Mouse (Mus musculus) hindbrain, embryonic 14.5 days (tissue): ENCODE measurements around the gene Ppp4c. TPM values are rescaled to one million over a fixed set of nuclear protein-coding genes. Genes with fewer than 3 reads are reported as not detected.
"Not testable (repeated sequence)": the region's sequence is repeated elsewhere in the genome, so short reads cannot be mapped to it uniquely, and the experiment has no call there.

Experiments used
- ATAC-seq: fragments of 200-750 bp; cut with Nextera tagmentation; 2 replicates; pipeline ENCODE4 v1.8.0; 2017; ENCODE audit warnings: moderate number of reproducible peaks, mild to moderate bottlenecking, moderate TSS enrichment, moderate library complexity; ENCODE audit not compliant: low FRiP score
- DNase-seq: peaks from one replicate; pipeline ENCODE4 v3.0.0-alpha.2; 2015; ENCODE audit warnings: low spot score
- H3K27ac ChIP-seq: fragments of 300-500 bp; sonication (generic); 2 replicates; pipeline ENCODE4 v1.5.1; 2014; ENCODE audit warnings: mild to moderate bottlenecking, moderate library complexity
- H3K27me3 ChIP-seq: fragments of 300-500 bp; sonication (generic); 2 replicates; pipeline ENCODE4 v1.6.1; 2014; ENCODE audit warnings: mild to moderate bottlenecking, low read length, mixed read lengths; ENCODE audit not compliant: control insufficient read depth, insufficient read depth
- H3K36me3 ChIP-seq: fragments of 300-500 bp; sonication (generic); replicated peaks from 2 replicates; pipeline ENCODE4 v1.6.1; 2014; ENCODE audit not compliant: control insufficient read depth, insufficient read depth
- H3K4me1 ChIP-seq: fragments of 300-500 bp; sonication (generic); replicated peaks from 2 replicates; pipeline ENCODE4 v1.6.1; 2014; ENCODE audit warnings: antibody characterized with exemption, low read length, mixed read lengths; ENCODE audit not compliant: control insufficient read depth, insufficient read depth
- H3K4me2 ChIP-seq: fragments of 300-500 bp; sonication (generic); replicated peaks from 2 replicates; pipeline ENCODE4 v1.6.1; 2014; ENCODE audit warnings: mild to moderate bottlenecking, moderate library complexity
- H3K4me3 ChIP-seq: fragments of 300-500 bp; sonication (generic); replicated peaks from 2 replicates; pipeline ENCODE4 v1.5.1; 2014; ENCODE audit warnings: mild to moderate bottlenecking, low read length
- H3K9ac ChIP-seq: fragments of 300-500 bp; sonication (generic); 2 replicates; pipeline ENCODE4 v1.6.1; 2014
- H3K9me3 ChIP-seq: fragments of 300-500 bp; sonication (generic); 2 replicates; pipeline ENCODE4 v1.6.1; 2016; ENCODE audit warnings: low read length; ENCODE audit not compliant: control insufficient read depth
- WGBS: fragments of 180-500 bp; shearing (Covaris S2); extraction: QIAGEN DNeasy Blood & Tissue Kit; methylation state at CpG from one replicate; pipeline ENCODE4 v1.1.7; 2014; 5-methylcytosine and 5-hydroxymethylcytosine counted together
- polyA plus RNA-seq: library from polyadenylated mRNA; unstranded; fragments of >200 nt; fragmentation: Nextera tagmentation; extraction: Ambion mirVana; gene quantifications from 2 replicates; pipeline ENCODE4 v1.2.1, GENCODE M21; 2014

Gene Ppp4c
- polyA plus RNA-seq, 1 experiment from 2014 or later = 182 TPM

DNA sequence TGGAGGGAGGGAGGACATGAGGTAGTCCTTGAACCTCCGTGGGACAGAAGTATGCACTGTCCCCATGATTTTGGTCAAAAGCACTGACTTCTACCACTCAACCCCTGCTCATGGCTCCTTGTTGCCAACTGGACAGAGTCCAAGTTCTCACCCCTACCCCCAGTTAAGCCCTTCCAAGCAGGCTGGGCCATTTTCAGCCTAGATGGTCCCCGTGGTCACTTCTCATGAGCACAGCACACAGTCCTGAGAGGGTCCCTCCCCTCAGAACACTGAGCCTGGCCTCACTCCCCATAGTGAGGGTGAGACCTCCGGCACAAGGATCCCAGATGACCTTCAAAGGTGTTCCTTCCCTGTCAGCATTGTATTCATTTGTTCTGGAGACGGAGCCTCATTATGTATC is 3.2 kb downstream of the Ppp4c start:
- H3K27ac ChIP-seq = no peak overlapping the region
- peaks cover 19% of the 10 kb centered on the region for H3K4me1 ChIP-seq
- no peaks in the 10 kb centered on the region for H3K9me3 ChIP-seq
- DNase-seq (no peak), ATAC-seq (no peak)
- no peak overlapping the region for H3K9ac ChIP-seq
- H3K4me3 ChIP-seq = no peak overlapping the region
- peaks cover 64% of the 10 kb centered on the region for H3K36me3 ChIP-seq
- no peaks in the 10 kb centered on the region for H3K27me3 ChIP-seq
- WGBS = 90% methylated on average over 4 of the region's 4 CpGs
- no peak overlapping the region for H3K4me2 ChIP-seq

DNA sequence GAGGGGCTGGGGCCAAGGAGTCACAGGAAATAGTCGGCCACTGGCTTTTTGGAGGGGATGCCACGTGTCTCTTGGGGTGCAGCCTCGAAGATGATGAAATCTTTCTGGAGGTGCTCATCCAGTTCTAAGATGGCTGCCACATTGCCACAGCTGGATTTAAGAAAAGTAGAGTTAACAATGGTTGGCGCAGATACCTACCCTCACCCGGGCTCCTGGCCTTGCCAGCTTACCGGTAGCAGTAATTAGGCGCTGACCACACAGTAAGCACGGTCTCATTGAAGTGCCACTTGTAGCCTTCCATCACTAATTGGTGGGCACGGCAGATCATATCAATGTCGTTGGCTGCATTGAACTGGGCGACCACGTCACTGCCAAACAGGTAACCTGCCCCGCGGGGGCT is 6.2 kb downstream of the Ppp4c start:
- no peak for ATAC-seq
- Histone ChIP-seq H3K9ac (no peak overlapping the region), H3K27me3 (no peaks in the 10 kb centered on the region), H3K4me1 (peaks cover 11% of the 10 kb centered on the region), H3K9me3 (no peaks in the 10 kb centered on the region), H3K36me3 (peaks cover 68% of the 10 kb centered on the region), H3K4me2 (no peak overlapping the region), H3K27ac (no peak overlapping the region), H3K4me3 (no peak overlapping the region)
- WGBS = 93% methylated on average over 14 of the region's 14 CpGs
- DNase-seq = no peak

DNA sequence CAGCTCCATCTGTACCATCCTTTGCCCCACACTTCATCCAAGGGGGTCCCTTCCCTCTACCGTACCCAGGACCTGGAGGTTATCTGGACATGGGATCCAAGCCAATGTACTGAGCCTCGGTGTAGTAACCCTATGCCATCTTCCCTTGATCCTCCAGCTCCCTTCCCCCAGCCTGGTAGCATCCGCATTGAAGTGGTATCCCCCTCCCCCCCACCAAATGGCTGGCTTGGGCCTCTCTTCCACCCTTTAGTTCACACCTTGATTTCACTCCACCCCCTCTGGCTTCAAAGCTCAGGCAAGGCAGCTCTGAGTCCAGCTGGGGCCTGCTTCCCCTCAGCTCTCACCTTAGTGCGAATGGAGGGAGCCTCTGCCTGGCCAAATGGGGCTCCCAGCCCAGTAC is 7.2 kb downstream of the Ppp4c start:
- no peak for ATAC-seq
- Histone ChIP-seq H3K9ac (no peak overlapping the region), H3K4me3 (no peak overlapping the region), H3K4me1 (peaks cover 6% of the 10 kb centered on the region), H3K27me3 (no peaks in the 10 kb centered on the region), H3K36me3 (peaks cover 63% of the 10 kb centered on the region), H3K4me2 (no peak overlapping the region), H3K9me3 (no peaks in the 10 kb centered on the region), H3K27ac (no peak overlapping the region)
- no peak for DNase-seq
- 86% methylated on average over 4 of the region's 4 CpGs for WGBS

DNA sequence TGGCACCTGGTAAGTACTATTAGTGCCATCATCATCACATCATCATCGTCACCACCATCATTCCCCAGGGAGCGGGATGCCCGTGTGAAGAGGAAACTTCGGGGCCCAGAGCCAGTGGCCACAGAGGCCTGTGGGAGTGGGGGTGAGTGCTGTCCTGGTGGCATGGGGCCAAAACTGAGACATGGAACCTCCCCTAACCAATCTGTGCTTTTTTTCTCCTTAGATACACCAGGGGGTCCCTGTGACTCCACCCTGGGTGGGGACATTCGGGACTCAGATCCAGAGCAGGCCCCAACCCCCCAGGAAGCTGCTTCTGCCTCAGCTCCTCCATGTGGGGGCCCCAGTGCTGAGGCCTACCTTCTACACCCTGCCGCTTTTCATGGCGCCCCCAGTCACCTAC is 7.8 kb downstream of the Ppp4c start:
- H3K9ac ChIP-seq = no peak overlapping the region
- ATAC-seq = no peak
- no peak overlapping the region for H3K4me2 ChIP-seq
- WGBS = 90% methylated on average over 7 of the region's 7 CpGs
- H3K9me3 ChIP-seq = no peaks in the 10 kb centered on the region
- H3K4me3 ChIP-seq = no peak overlapping the region
- no peaks in the 10 kb centered on the region for H3K27me3 ChIP-seq
- H3K4me1 ChIP-seq = peaks cover 6% of the 10 kb centered on the region
- peaks cover 57% of the 10 kb centered on the region for H3K36me3 ChIP-seq
- H3K27ac ChIP-seq = no peak overlapping the region
- DNase-seq = no peak

DNA sequence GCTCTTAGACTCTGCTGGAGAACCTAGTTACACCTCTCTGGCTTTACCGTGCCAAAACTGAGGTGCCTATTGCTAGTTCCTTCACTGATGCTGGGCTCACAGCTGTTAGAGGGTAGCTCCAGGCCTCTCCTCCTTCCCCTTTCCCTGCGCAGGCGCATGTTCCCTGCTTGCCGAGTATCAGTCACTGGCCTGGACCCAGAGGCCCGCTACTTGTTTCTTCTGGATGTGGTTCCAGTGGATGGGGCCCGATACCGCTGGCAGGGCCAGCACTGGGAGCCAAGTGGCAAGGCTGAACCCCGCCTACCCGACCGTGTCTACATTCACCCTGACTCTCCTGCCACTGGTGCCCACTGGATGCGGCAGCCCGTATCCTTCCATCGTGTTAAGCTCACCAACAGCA is 9.6 kb downstream of the Ppp4c start:
- Histone ChIP-seq H3K4me1 (peaks cover 14% of the 10 kb centered on the region), H3K4me2 (peak overlapping the region; percentile 15; the same call in 1 of the 2 replicates), H3K9me3 (no peaks in the 10 kb centered on the region), H3K9ac (no peak overlapping the region), H3K27ac (no peak overlapping the region), H3K27me3 (no peaks in the 10 kb centered on the region), H3K4me3 (no peak overlapping the region), H3K36me3 (peaks cover 50% of the 10 kb centered on the region)
- ATAC-seq = no peak
- DNase-seq = no peak
- WGBS = 83% methylated on average over 13 of the region's 13 CpGs

DNA sequence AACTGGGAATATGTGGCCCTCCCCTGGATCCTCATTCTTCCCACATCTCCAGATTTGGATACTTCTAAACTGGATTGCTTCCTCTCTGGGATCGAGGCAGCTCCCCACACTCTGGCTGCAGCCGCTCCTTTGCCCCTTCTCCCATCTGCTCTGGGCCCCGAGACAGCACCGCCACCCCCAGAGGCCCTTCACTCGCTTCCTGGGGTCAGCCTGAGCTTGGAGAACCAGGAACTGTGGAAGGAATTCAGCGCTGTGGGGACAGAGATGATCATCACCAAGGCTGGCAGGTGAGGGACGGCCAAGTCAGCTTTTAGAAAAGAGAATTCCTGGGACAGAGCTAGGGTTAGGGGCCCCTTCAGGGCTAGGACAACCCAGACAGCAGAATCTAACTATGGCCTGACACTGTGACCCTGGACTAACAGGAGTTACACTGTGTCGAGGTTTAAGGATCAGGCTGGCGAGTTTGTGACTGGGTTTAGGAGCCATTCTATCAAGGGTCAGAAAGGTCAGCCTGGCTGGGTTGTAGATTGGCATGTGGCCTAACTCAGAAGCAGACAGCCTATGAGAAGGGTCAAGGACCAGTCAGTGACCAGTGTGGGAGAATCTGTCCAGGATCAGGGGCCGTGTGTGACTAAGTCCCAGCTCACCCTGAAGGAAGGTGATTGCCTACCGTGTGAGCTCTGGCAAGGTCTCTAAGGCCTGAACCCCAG is 10.5 kb downstream of the Ppp4c start:
- 39% methylated on average over 11 of the region's 11 CpGs for WGBS
- ATAC-seq (no peak), DNase-seq (no peak)
- Histone ChIP-seq H3K27ac (no peak overlapping the region), H3K4me1 (peaks cover 20% of the 10 kb centered on the region), H3K9me3 (no peaks in the 10 kb centered on the region), H3K4me3 (no peak overlapping the region), H3K9ac (peak overlapping the region; percentile 66; the same call in 1 of the 2 replicates), H3K36me3 (peaks cover 41% of the 10 kb centered on the region), H3K4me2 (peak overlapping the region; percentile 99; the same call in 1 of the 2 replicates), H3K27me3 (no peaks in the 10 kb centered on the region)

DNA sequence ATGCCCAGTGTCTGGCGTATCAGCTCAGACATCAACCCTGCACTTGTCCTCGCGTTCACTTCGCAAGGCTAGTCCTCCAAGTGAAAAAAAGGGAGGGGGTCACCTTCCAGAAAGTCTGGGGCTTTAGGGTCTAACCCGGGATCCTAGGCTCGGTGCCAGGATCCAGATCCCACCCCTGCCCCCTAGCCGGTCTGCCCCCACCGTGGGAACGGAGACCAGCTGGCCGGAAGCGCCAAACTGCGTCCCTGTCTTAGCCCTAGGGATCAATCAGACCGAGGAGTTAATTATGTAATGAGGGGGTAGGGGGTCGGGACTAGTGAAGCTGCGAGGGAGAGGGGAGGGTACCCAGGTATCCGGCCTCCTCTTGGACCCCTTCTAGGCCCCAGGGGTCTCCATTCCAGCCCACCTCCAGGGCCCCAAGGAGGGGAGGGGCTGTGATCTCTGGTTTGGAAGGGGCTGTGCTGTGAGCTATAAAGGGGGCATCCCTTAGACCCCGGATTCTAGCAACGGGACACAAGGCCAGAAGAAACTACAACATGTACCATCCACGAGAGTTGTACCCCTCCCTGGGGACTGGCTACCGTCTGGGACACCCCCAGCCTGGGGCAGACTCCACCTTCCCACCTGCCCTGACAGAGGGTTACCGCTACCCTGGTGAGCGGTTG is 11.2 kb downstream of the Ppp4c start, which contains the start of gene Tbx6:
Gene Tbx6 (plus strand): TSS at position 513 of the 665 bp plus-strand sequence.
- DNase-seq (no peak), ATAC-seq (peak; percentile 12; the same call in 1 of the 2 replicates)
- Histone ChIP-seq H3K9ac (peak within 1 kb of the TSS; percentile 66), H3K27ac (peak within 1 kb of the TSS; percentile 76), H3K27me3 (no peaks in the 10 kb centered on the region), H3K4me2 (peak within 1 kb of the TSS; percentile 99), H3K36me3 (peaks cover 34% of the 10 kb centered on the region), H3K4me1 (peaks cover 22% of the 10 kb centered on the region), H3K4me3 (peak within 1 kb of the TSS; percentile 40), H3K9me3 (no peaks in the 10 kb centered on the region)
- WGBS = 7% methylated on average over 22 of the region's 22 CpGs

DNA sequence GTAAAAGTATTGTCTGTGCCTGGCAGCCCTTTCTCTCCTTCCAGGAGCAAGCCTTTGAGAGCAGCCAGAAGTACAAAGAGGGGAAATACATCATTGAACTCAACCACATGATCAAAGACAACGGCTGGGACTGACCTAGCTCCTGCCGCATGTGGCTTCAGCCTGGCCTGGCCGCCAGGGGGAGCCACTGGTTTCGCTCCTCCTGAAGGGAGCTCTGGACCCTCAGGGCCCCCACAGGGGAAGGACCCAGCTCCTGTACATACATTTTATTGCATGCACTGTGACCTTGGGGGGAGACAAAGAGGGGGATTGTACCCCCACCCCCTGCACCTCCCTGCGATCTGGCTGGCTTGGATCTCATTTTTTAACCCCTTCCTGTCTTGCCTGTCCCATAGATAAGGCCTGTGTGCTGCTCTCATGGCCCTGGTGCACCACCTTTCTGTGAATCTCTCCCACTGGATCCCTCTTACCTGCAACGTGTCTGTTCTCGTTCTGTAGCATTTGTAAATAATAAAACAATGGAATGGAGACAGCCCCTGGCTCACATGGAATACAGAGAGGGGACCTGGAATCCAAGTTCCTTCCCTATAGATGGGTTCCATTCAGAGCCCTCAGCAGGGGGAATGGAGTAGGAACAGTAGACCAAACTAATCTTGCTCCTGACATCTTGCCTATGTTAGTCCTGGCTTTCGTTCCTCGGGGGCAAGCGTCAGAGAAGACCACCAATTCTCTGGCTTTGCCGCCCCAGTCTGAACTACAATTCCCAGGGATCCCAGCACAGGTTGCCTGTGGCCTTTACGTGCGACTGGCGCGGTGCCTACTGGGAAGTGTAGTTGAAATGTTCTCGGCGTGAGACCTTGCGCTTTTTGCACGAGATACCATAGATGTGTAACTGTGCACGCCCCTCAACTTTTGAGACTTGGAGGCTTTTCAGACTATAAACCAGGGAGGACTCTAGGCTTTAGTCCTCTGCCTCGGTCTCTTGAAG is 12.0 kb downstream of the Ppp4c start:
- H3K27me3 ChIP-seq = no peaks in the 10 kb centered on the region
- H3K4me1 ChIP-seq = peaks cover 27% of the 10 kb centered on the region
- peak; percentile 91 for DNase-seq
- peaks cover 32% of the 10 kb centered on the region for H3K36me3 ChIP-seq
- H3K9me3 ChIP-seq = no peaks in the 10 kb centered on the region
- peak overlapping the region; percentile 66 for H3K9ac ChIP-seq
- whole genome bisulfite sequencing = under 1% methylated on average over 21 of the region's 21 CpGs
- ATAC-seq = peak; percentile 77
- peak overlapping the region; percentile 40 for H3K4me3 ChIP-seq
- peak overlapping the region; percentile 76 for H3K27ac ChIP-seq
- peak overlapping the region; percentile 99 for H3K4me2 ChIP-seq

DNA sequence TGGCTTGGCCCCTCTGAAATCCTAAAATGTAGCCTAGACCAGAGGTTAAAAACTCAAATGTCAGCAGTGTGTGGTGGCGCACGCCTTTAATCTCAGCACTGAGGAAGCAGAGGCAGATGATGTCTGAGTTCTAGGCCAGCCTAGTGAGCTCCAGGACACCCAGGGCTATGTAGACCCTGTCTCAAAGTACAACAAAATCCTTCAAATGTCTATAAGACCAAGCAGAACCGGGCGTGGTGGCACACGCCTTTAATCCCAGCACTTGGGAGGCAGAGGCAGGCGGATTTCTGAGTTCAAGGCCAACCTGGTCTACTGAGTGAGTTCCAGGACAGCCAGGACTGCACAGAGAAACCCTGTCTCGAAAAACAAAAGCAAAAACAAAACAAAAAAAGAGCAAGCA is 13.2 kb downstream of the Ppp4c start:
- peaks cover 27% of the 10 kb centered on the region for H3K4me1 ChIP-seq
- peak overlapping the region; percentile 99; the same call in 1 of the 2 replicates for H3K4me2 ChIP-seq
- peaks cover 22% of the 10 kb centered on the region for H3K36me3 ChIP-seq
- not testable (repeated sequence) for H3K27me3 ChIP-seq, ATAC-seq, H3K9ac ChIP-seq, H3K9me3 ChIP-seq, DNase-seq, H3K4me3 ChIP-seq
- 90% methylated on average over 7 of the region's 7 CpGs for WGBS
- peak overlapping the region; percentile 76; the same call in 1 of the 2 replicates for H3K27ac ChIP-seq
